Mouse (Mus musculus) liver, adult 2 months (tissue): ENCODE measurements around the gene Prkce.

Experiments used
- CTCF ChIP-seq: fragments of 200-500 bp; IDR thresholded peaks from 2 replicates; pipeline ENCODE4 v1.5.1; 2011; ENCODE audit warnings: low read depth, low read length, control low read depth
- POLR2A ChIP-seq: fragments of 200-500 bp; IDR thresholded peaks from 2 replicates; pipeline ENCODE4 v1.6.1; 2011; ENCODE audit warnings: low read length, control low read depth; ENCODE audit not compliant: insufficient read depth; ENCODE audit errors: extremely low read depth

GRCm38 (mm10) chr17:86486657-86487056 is 319.1 kb downstream of the Prkce start:
- TF ChIP-seq POLR2A (no peak), CTCF (no peak)
